Mouse (Mus musculus) E14TG2a.4 (cell line): ENCODE results near the gene Trpm3.

Source experiments
- CTCF ChIP-seq: conservative IDR thresholded peaks from 2 replicates; pipeline ENCODE4 v1.5.1; 2014; ENCODE audit warnings: low read length
- NANOG ChIP-seq: IDR thresholded peaks from 2 replicates; pipeline ENCODE4 v1.6.1; 2014; ENCODE audit warnings: borderline replicate concordance, low read length, mixed read lengths
- POU5F1 ChIP-seq: IDR thresholded peaks from 2 replicates; pipeline ENCODE4 v1.6.1; 2014; ENCODE audit warnings: low read length, borderline replicate concordance

GRCm38 (mm10) chr19:22104848-22105484 lies 33.9 kb upstream of the Trpm3 start:
- no peak for TF ChIP-seq CTCF
- no peak for TF ChIP-seq POU5F1
- TF ChIP-seq NANOG: no peak
